Comparison of ENCODE assay signal across 9 mouse cellular contexts in the genomic region with DNA sequence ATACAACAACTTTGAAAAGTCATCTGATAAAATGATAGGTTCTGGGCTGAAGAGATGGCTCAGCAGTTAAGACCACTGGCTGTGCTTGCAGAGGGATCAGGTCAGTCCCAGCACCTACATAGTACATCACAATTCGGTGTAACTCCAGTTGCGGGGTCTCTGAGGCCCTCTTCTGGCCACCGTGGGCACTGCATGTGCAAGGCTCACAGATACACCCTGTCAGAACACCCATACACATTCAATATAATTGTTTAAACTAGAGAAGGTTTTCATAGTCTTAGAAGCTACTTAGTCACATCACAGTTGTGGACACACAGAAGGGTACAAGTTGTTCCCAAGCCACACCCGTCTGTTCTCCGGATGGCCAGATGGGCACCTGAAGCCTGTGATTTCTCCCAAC.
DNase-seq lines count a peak whose midpoint lies in the region; ATAC-seq and TF ChIP-seq lines count a peak whose summit lies in the region.
"Had no signal": no experiment of that assay in that cellular context is flagged by ENCODE, and none has a peak within 500 bp of the region (broad histone marks: within the 10 kb centered on the region; RNA-seq: fewer than 3 reads in every experiment).

No protein-coding gene starts in this region.

- no peak overlapping the region for H3K9ac ChIP-seq in liver, embryonic 13.5 days
- no peak overlapping the region for H3K9ac ChIP-seq in neural tube, embryonic 15.5 days (replicated peaks)
- H3K9ac ChIP-seq in forebrain, embryonic 12.5 days = no peak overlapping the region

- no peaks in the 10 kb centered on the region for H3K4me1 ChIP-seq in lung, adult 2 months (ENCODE audit: control insufficient read depth, insufficient read depth, low read length)
- no peaks in the 10 kb centered on the region; the same call in 1 of the 2 replicates for H3K4me1 ChIP-seq in liver, embryonic 13.5 days (replicated peaks)
- H3K4me1 ChIP-seq in neural tube, embryonic 15.5 days = peaks cover 11% of the 10 kb centered on the region
- peaks cover 23% of the 10 kb centered on the region for H3K4me1 ChIP-seq in forebrain, embryonic 12.5 days

- WGBS in lung, adult 2 months = 68% methylated on average over 5 of the region's 5 CpGs
- 56% methylated on average over 5 of the region's 5 CpGs for WGBS in liver, embryonic 13.5 days (ENCODE audit: insufficient replicate concordance)
- 79% methylated on average over 5 of the region's 5 CpGs for WGBS in neural tube, embryonic 15.5 days
- 62% methylated on average over 5 of the region's 5 CpGs for WGBS in forebrain, embryonic 12.5 days

- no peak overlapping the region for H3K27ac ChIP-seq in liver, embryonic 13.5 days
- H3K27ac ChIP-seq in neural tube, embryonic 15.5 days (replicated peaks) = no peak overlapping the region
- H3K27ac ChIP-seq in forebrain, embryonic 12.5 days = no peak overlapping the region

- TF ChIP-seq POLR2A in lung, adult 2 months (IDR thresholded peaks at IDR 0.05; ENCODE audit: borderline replicate concordance, extremely low read depth, low read depth, low read length) = no peak

- H3K27me3 ChIP-seq in liver, embryonic 13.5 days = no peaks in the 10 kb centered on the region
- H3K27me3 ChIP-seq in neural tube, embryonic 15.5 days (replicated peaks) = no peaks in the 10 kb centered on the region
- H3K27me3 ChIP-seq in forebrain, embryonic 12.5 days = peaks cover 8% of the 10 kb centered on the region; the same call in 1 of the 2 replicates

- DNase-seq in cerebellum, adult 11 months = peak; percentile 50
- DNase-seq in lung, adult 2 months = no peak
- no peak for DNase-seq in lung, postnatal 25 days (ENCODE audit: low spot score)
- peak; percentile 13 for DNase-seq in c-Kit-positive CD71-positive TER-119-positive erythroid progenitor cells, embryonic 14.5 days (ENCODE audit: low spot score)
- DNase-seq in liver, embryonic 13.5 days = peak; percentile 11

- H3K9me3 ChIP-seq in liver, embryonic 13.5 days (replicated peaks) = no peaks in the 10 kb centered on the region
- no peaks in the 10 kb centered on the region for H3K9me3 ChIP-seq in neural tube, embryonic 15.5 days (replicated peaks)
- no peaks in the 10 kb centered on the region for H3K9me3 ChIP-seq in forebrain, embryonic 12.5 days

- no peak overlapping the region for H3K4me3 ChIP-seq in lung, adult 2 months (replicated peaks; ENCODE audit: extremely low read depth, low read depth, low read length)
- no peak overlapping the region for H3K4me3 ChIP-seq in liver, embryonic 13.5 days (replicated peaks)
- no peak overlapping the region for H3K4me3 ChIP-seq in neural tube, embryonic 15.5 days (replicated peaks)
- no peak overlapping the region for H3K4me3 ChIP-seq in forebrain, embryonic 12.5 days (replicated peaks)

- TF ChIP-seq CTCF in lung, adult 2 months (IDR thresholded peaks at IDR 0.05; ENCODE audit: insufficient read depth, low read length) = peak; percentile 46; the same call in 1 of the 2 replicates

- no peak for ATAC-seq in cerebellum, adult (ENCODE audit: insufficient number of reproducible peaks, low FRiP score, low TSS enrichment)
- ATAC-seq in liver, embryonic 13.5 days (ENCODE audit: low read depth) = no peak
- no peak for ATAC-seq in neural tube, embryonic 15.5 days (ENCODE audit: low FRiP score)
- no peak for ATAC-seq in forebrain, embryonic 12.5 days (ENCODE audit: low FRiP score)

- H3K36me3 ChIP-seq in liver, embryonic 13.5 days = no peaks in the 10 kb centered on the region
- no peaks in the 10 kb centered on the region for H3K36me3 ChIP-seq in neural tube, embryonic 15.5 days
- H3K36me3 ChIP-seq in forebrain, embryonic 12.5 days (replicated peaks) = no peaks in the 10 kb centered on the region
- H3K36me3 ChIP-seq: G1E had no signal

- H3K4me2 ChIP-seq in liver, embryonic 13.5 days = no peak overlapping the region
- H3K4me2 ChIP-seq in neural tube, embryonic 15.5 days = no peak overlapping the region
- no peak overlapping the region for H3K4me2 ChIP-seq in forebrain, embryonic 12.5 days

Comparison
In these comparisons a context has a peak if more than half of its experiments do, and no peak if none do; other contexts are left out.
1. DNase-seq: peak in cerebellum, adult 11 months (single experiment), c-Kit-positive CD71-positive TER-119-positive erythroid progenitor cells, embryonic 14.5 days (single experiment) and liver, embryonic 13.5 days (single experiment); none in lung, adult 2 months (single experiment) and lung, postnatal 25 days (single experiment).